ENCODE assay signal across 13 mouse cellular contexts in genomic region chr2:122354191-122354929, GRCm38 (mm10). TPM values are rescaled to one million over a fixed set of nuclear protein-coding genes. Genes with fewer than 3 reads are reported as not detected.
DNase-seq lines count a peak whose midpoint lies in the region; ATAC-seq and TF ChIP-seq lines count a peak whose summit lies in the region.
"Had no signal": no experiment of that assay in that cellular context is flagged by ENCODE, and none has a peak within 500 bp of the region (broad histone marks: within the 10 kb centered on the region; RNA-seq: fewer than 3 reads in every experiment).

No protein-coding gene starts in this region.

- H3K9ac ChIP-seq in kidney, embryonic 14.5 days (ENCODE audit: low read depth, low read length) = no peak overlapping the region
- 0 out of 2 replicates have a peak overlapping the region, but pooled peaks have one; percentile 3 for H3K9ac ChIP-seq in neural tube, embryonic 14.5 days (replicated peaks; ENCODE audit: low read depth, low read length)
- H3K9ac ChIP-seq: liver, embryonic 14.5 days had no signal

- H3K4me3 ChIP-seq in kidney, embryonic 14.5 days (ENCODE audit: low read length) = no peak overlapping the region
- H3K4me3 ChIP-seq in neural tube, embryonic 14.5 days (ENCODE audit: low read depth, low read length) = no peak overlapping the region
- no peak overlapping the region for H3K4me3 ChIP-seq in heart, embryonic 10.5 days
- no peak overlapping the region for H3K4me3 ChIP-seq in gastrocnemius, adult 2 months

- no peak for TF ChIP-seq CTCF in gastrocnemius, adult 2 months (IDR thresholded peaks at IDR 0.05)

- no peaks in the 10 kb centered on the region for H3K27me3 ChIP-seq in kidney, embryonic 14.5 days (ENCODE audit: control insufficient read depth, insufficient read depth, low read length)
- H3K27me3 ChIP-seq in neural tube, embryonic 14.5 days (ENCODE audit: control insufficient read depth, insufficient read depth, low read length) = no peaks in the 10 kb centered on the region
- H3K27me3 ChIP-seq in heart, embryonic 10.5 days (ENCODE audit: insufficient read depth, poor library complexity, severe bottlenecking) = no peaks in the 10 kb centered on the region
- H3K27me3 ChIP-seq: CH12.LX had no signal

- 71% methylated on average over 12 of the region's 12 CpGs for WGBS in kidney, embryonic 14.5 days
- 51% methylated on average over 12 of the region's 12 CpGs for WGBS in neural tube, embryonic 14.5 days
- WGBS in heart, embryonic 10.5 days = 63% methylated on average over 12 of the region's 12 CpGs

- ATAC-seq in kidney, embryonic 14.5 days (ENCODE audit: low FRiP score, low TSS enrichment) = no peak
- ATAC-seq in neural tube, embryonic 14.5 days (ENCODE audit: low read depth) = no peak

- H3K4me2 ChIP-seq in kidney, embryonic 14.5 days (replicated peaks; ENCODE audit: low read depth, low read length) = no peak overlapping the region
- H3K4me2 ChIP-seq in neural tube, embryonic 14.5 days (ENCODE audit: low read depth, low read length) = no peak overlapping the region

- no peak overlapping the region for H3K27ac ChIP-seq in kidney, embryonic 14.5 days (ENCODE audit: low read depth, low read length)
- H3K27ac ChIP-seq in neural tube, embryonic 14.5 days (ENCODE audit: low read depth, low read length) = peak overlapping the region; percentile 57; the same call in 1 of the 2 replicates
- no peak overlapping the region for H3K27ac ChIP-seq in heart, embryonic 10.5 days
- no peak overlapping the region for H3K27ac ChIP-seq in gastrocnemius, adult 2 months
- H3K27ac ChIP-seq: liver, embryonic 14.5 days had no signal

- no peaks in the 10 kb centered on the region for H3K9me3 ChIP-seq in kidney, embryonic 14.5 days (ENCODE audit: control insufficient read depth, low read length)
- no peaks in the 10 kb centered on the region for H3K9me3 ChIP-seq in neural tube, embryonic 14.5 days (ENCODE audit: control insufficient read depth, low read length)
- H3K9me3 ChIP-seq in heart, embryonic 10.5 days = no peaks in the 10 kb centered on the region

- peaks cover 12% of the 10 kb centered on the region for H3K4me1 ChIP-seq in kidney, embryonic 14.5 days (ENCODE audit: control insufficient read depth, insufficient read depth, low read length)
- peaks cover 39% of the 10 kb centered on the region for H3K4me1 ChIP-seq in neural tube, embryonic 14.5 days (ENCODE audit: control insufficient read depth, insufficient read depth, low read length)
- H3K4me1 ChIP-seq in heart, embryonic 10.5 days = peaks cover 27% of the 10 kb centered on the region

- DNase-seq in kidney, adult 18-20 months = peak; percentile 66
- peak; percentile 88 for DNase-seq in cerebellum, adult 9-10 months
- DNase-seq in kidney, adult 8-10 months = peak; percentile 61 to 69
- DNase-seq in heart, embryonic 10.5 days (ENCODE audit: low spot score) = no peak
- no peak for DNase-seq in gastrocnemius, adult 2 months

- intact Hi-C loops in gastrocnemius, adult 2 months (cut with DNase I) = no loop called here

- H3K36me3 ChIP-seq in kidney, embryonic 14.5 days (ENCODE audit: control insufficient read depth, insufficient read depth, low read length) = peaks cover 25% of the 10 kb centered on the region; the same call in 1 of the 2 replicates
- H3K36me3 ChIP-seq in neural tube, embryonic 14.5 days (ENCODE audit: control insufficient read depth, insufficient read depth, low read length) = peaks cover 19% of the 10 kb centered on the region; the same call in 1 of the 2 replicates
- H3K36me3 ChIP-seq in heart, embryonic 10.5 days = peaks cover 37% of the 10 kb centered on the region

RNA-seq across cellular contexts. Expression of gene Shf, which starts 14.6 kb away (rescaled TPM):
- polyA plus RNA-seq in kidney, embryonic 14.5 days (2014; fragmentation: Nextera tagmentation; extraction: Ambion mirVana) = 3.5 and 5.5 TPM in 2 replicates
- 16.7 and 17.5 TPM in 2 replicates for polyA plus RNA-seq in neural tube, embryonic 14.5 days (2014; fragmentation: Nextera tagmentation; extraction: Ambion mirVana)
- polyA plus RNA-seq in heart, embryonic 10.5 days (2016; fragmentation: Nextera tagmentation; extraction: Ambion mirVana) = 3.2 and 5.4 TPM in 2 replicates
- 1 to 10 TPM; 2.1 to 2.9 TPM for total RNA-seq in gastrocnemius, adult 2 months (2021)

RNA-seq across cellular contexts. Expression of gene Duox1, which starts 38.9 kb away (rescaled TPM):
- polyA plus RNA-seq in kidney, embryonic 14.5 days (2014; fragmentation: Nextera tagmentation; extraction: Ambion mirVana) = not detected in 2 replicates
- 0.13 and 0.15 TPM in 2 replicates for polyA plus RNA-seq in neural tube, embryonic 14.5 days (2014; fragmentation: Nextera tagmentation; extraction: Ambion mirVana)
- 0.02 TPM in 1 of 2 replicates, not detected in the other for polyA plus RNA-seq in heart, embryonic 10.5 days (2016; fragmentation: Nextera tagmentation; extraction: Ambion mirVana)
- under 1 TPM; 0.43 to 0.73 TPM for total RNA-seq in gastrocnemius, adult 2 months (2021)
- total RNA-seq: CH12.LX; left cerebral cortex, adult 18-20 months; monocyte, adult 5-6 weeks had no signal
- polyA plus RNA-seq: cortical plate, adult 2 months; liver, embryonic 14.5 days had no signal

RNA-seq across cellular contexts. Expression of gene Duoxa1, which starts 40.8 kb away (rescaled TPM):
- not detected in 2 replicates for polyA plus RNA-seq in kidney, embryonic 14.5 days (2014; fragmentation: Nextera tagmentation; extraction: Ambion mirVana)
- 0.32 TPM in 1 of 2 replicates, not detected in the other for polyA plus RNA-seq in neural tube, embryonic 14.5 days (2014; fragmentation: Nextera tagmentation; extraction: Ambion mirVana)
- not detected in 2 replicates for polyA plus RNA-seq in heart, embryonic 10.5 days (2016; fragmentation: Nextera tagmentation; extraction: Ambion mirVana)
- under 1 TPM; 0.28 to 0.95 TPM for total RNA-seq in gastrocnemius, adult 2 months (2021)
- total RNA-seq: CH12.LX; monocyte, adult 5-6 weeks had no signal
- polyA plus RNA-seq: liver, embryonic 14.5 days had no signal

RNA-seq across cellular contexts. Expression of gene Duoxa2, which starts 55.7 kb away (rescaled TPM):
- polyA plus RNA-seq in kidney, embryonic 14.5 days (2014; fragmentation: Nextera tagmentation; extraction: Ambion mirVana) = 0.22 TPM in 1 of 2 replicates, not detected in the other
- 0.17 and 0.37 TPM in 2 replicates for polyA plus RNA-seq in neural tube, embryonic 14.5 days (2014; fragmentation: Nextera tagmentation; extraction: Ambion mirVana)
- 0.26 TPM in 1 of 2 replicates, not detected in the other for polyA plus RNA-seq in heart, embryonic 10.5 days (2016; fragmentation: Nextera tagmentation; extraction: Ambion mirVana)
- not detected for total RNA-seq in gastrocnemius, adult 2 months (2021)
- total RNA-seq: CH12.LX; gastrocnemius, postnatal 4 days; left cerebral cortex, adult 18-20 months; monocyte, adult 5-6 weeks had no signal
- polyA plus RNA-seq: cortical plate, adult 2 months; liver, embryonic 14.5 days had no signal

RNA-seq across cellular contexts. Expression of gene Duox2, which starts 56.1 kb away (rescaled TPM):
- 0.05 TPM in 1 of 2 replicates, not detected in the other for polyA plus RNA-seq in kidney, embryonic 14.5 days (2014; fragmentation: Nextera tagmentation; extraction: Ambion mirVana)
- polyA plus RNA-seq in neural tube, embryonic 14.5 days (2014; fragmentation: Nextera tagmentation; extraction: Ambion mirVana) = not detected in 2 replicates
- not detected in 2 replicates for polyA plus RNA-seq in heart, embryonic 10.5 days (2016; fragmentation: Nextera tagmentation; extraction: Ambion mirVana)
- total RNA-seq in gastrocnemius, adult 2 months (2021) = under 1 TPM; 0.06 to 0.13 TPM
- total RNA-seq: CH12.LX; left cerebral cortex, adult 18-20 months; monocyte, adult 5-6 weeks had no signal
- polyA plus RNA-seq: liver, embryonic 14.5 days had no signal

Comparison
In these comparisons a context has a peak if more than half of its experiments do, and no peak if none do; other contexts are left out.
1. DNase-seq: peak in kidney, adult 18-20 months (single experiment), cerebellum, adult 9-10 months (single experiment) and kidney, adult 8-10 months (2 of 2); none in heart, embryonic 10.5 days (single experiment) and gastrocnemius, adult 2 months (single experiment).